Mouse (Mus musculus) neural tube, embryonic 13.5 days (tissue): Measurements from ENCODE around the gene Mab21l1. TPM values are rescaled to one million over a fixed set of nuclear protein-coding genes. Genes with fewer than 3 reads are reported as not detected.

Experiments
- ATAC-seq: fragments of 200-750 bp; cut with Nextera tagmentation; 2 replicates; pipeline ENCODE4 v1.8.0; 2017; ENCODE audit warnings: low read depth, mild to moderate bottlenecking, moderate TSS enrichment, moderate library complexity
- H3K27ac ChIP-seq: fragments of 300-500 bp; sonication (generic); replicated peaks from 2 replicates; pipeline ENCODE4 v1.5.1; 2015; ENCODE audit warnings: moderate library complexity, mild to moderate bottlenecking, inconsistent platforms
- H3K27me3 ChIP-seq: fragments of 300-500 bp; sonication (generic); 2 replicates; pipeline ENCODE4 v1.6.1; 2015; ENCODE audit warnings: mild to moderate bottlenecking, inconsistent platforms
- H3K36me3 ChIP-seq: fragments of 300-500 bp; sonication (generic); 2 replicates; pipeline ENCODE4 v1.6.1; 2015; ENCODE audit warnings: mild to moderate bottlenecking, inconsistent platforms
- H3K4me1 ChIP-seq: fragments of 300-500 bp; sonication (generic); replicated peaks from 2 replicates; pipeline ENCODE4 v1.6.1; 2015; ENCODE audit warnings: inconsistent platforms
- H3K4me2 ChIP-seq: fragments of 300-500 bp; sonication (generic); 2 replicates; pipeline ENCODE4 v1.6.1; 2015; ENCODE audit warnings: inconsistent platforms, mild to moderate bottlenecking, moderate library complexity
- H3K4me3 ChIP-seq: fragments of 300-500 bp; sonication (generic); 2 replicates; pipeline ENCODE4 v1.5.1; 2015; ENCODE audit warnings: mild to moderate bottlenecking, inconsistent platforms
- H3K9ac ChIP-seq: fragments of 300-500 bp; sonication (generic); 2 replicates; pipeline ENCODE4 v1.6.1; 2015; ENCODE audit warnings: moderate library complexity, mild to moderate bottlenecking, inconsistent platforms
- H3K9me3 ChIP-seq: fragments of 300-500 bp; sonication (generic); 2 replicates; pipeline ENCODE4 v1.6.1; 2016; ENCODE audit warnings: inconsistent platforms
- WGBS: fragments of 180-500 bp; shearing (Covaris S2); methylation state at CpG from one replicate; pipeline ENCODE4 v1.1.7; 2015; 5-methylcytosine and 5-hydroxymethylcytosine counted together
- polyA plus RNA-seq: library from polyadenylated mRNA; unstranded; fragments of >200 nt; fragmentation: Nextera tagmentation; extraction: Ambion mirVana; gene quantifications from 2 replicates; pipeline ENCODE4 v1.2.1, GENCODE M21; 2015

The Mab21l1 gene
- polyA plus RNA-seq, 1 experiment from 2014 or later, result 80.7 TPM

DNA sequence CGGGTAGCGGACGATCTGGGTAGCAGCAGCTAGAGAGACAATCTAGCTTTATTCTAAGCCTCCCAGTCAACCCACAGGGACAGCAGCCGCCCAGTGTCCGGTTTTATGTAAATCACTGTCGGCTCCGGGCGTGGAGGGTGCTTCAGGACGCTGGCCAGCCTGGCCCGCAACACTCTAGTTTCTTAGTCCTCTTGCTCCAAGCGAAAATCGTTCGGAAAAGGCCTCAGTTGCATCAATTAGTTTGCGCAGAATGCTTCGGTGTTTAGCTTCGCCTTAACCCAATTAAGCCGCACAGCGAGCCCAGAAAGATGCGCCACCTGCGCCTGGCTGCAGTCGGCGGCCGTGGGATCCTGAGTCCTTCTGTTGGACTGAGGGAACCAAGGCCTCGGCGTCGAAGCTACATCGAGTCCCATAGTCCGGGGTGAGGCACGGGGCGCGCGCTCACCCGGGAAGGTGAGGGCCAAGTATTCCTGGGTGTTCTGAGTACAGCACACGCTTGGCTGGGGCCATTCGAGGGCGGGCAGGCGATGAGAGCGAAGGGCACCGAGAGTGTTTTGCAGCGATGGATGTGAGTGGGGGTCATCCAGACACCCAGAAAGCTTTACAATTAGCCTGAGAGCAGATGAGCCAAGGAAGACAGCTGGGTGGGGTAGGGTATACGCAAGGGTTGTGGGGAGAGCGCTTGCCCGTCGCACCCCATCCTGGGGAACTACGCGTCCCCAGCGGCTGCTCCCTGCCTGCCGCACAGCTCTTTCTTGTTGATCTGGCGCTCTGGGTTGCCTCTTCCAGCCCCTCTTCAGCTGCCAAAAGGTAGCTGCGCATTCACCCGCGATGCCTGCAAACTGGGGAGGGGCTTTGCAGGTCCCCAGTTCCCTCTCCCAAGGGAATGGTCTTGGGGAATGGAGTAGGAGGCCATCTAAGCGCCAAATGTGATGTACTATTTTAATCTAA, 1.9 kb upstream of the Mab21l1 start:
- Histone ChIP-seq H3K4me2 (peak overlapping the region; percentile 68), H3K4me1 (peaks cover 61% of the 10 kb centered on the region), H3K9me3 (no peaks in the 10 kb centered on the region), H3K4me3 (peak overlapping the region; percentile 35), H3K9ac (peak overlapping the region; percentile 78), H3K36me3 (no peaks in the 10 kb centered on the region), H3K27me3 (peaks cover 40% of the 10 kb centered on the region), H3K27ac (peak overlapping the region; percentile 98)
- WGBS, result 2% methylated on average over 53 of the region's 53 CpGs
- ATAC-seq, result peak; percentile 48

DNA sequence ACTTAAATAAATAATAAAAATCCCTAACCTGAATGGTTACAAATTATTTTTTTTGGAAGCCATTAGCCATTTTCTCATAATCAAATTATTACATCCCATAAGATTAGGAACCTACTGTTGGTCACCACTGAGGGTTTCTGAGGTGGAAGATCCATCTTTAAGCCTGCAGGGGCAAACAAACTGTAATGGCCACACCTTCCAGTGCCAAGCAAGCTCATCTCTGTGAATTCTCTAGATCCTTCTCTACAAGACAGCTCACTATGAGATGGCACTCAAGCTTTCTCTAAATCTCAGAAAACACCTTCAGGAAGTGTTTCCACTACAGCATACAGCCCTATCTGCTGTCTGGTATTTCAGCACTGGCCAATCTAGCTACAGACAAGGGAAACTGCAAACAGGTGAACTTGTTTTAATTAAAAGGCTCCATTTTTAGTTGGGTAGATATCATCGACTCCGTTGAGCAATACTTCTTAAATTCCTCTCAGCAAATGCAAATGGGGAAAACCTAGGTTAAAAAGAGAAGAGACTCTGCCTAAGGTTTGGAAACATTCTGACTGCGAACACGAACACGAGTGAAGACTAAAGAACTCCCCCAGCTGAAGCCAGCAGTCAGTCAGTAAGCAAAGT, 768 bp upstream of the Mab21l1 start:
- no peak for ATAC-seq
- Histone ChIP-seq H3K27ac (peak overlapping the region; percentile 98), H3K27me3 (peaks cover 50% of the 10 kb centered on the region), H3K9ac (peak overlapping the region; percentile 94), H3K4me1 (peaks cover 57% of the 10 kb centered on the region), H3K4me3 (peak overlapping the region; percentile 57; the same call in 1 of the 2 replicates), H3K9me3 (no peaks in the 10 kb centered on the region), H3K36me3 (no peaks in the 10 kb centered on the region), H3K4me2 (peak overlapping the region; percentile 68)
- WGBS, result 11% methylated on average over 5 of the region's 5 CpGs

- Histone ChIP-seq H3K9me3 (no peaks in the 10 kb centered on the region), H3K36me3 (no peaks in the 10 kb centered on the region), H3K4me3 (peak overlapping the region; percentile 57), H3K4me1 (peaks cover 63% of the 10 kb centered on the region), H3K27me3 (peaks cover 54% of the 10 kb centered on the region), H3K27ac (peak overlapping the region; percentile 98), H3K9ac (peak overlapping the region; percentile 94), H3K4me2 (peak overlapping the region; percentile 68)
- no peak for ATAC-seq
- 4% methylated on average over 22 of the region's 22 CpGs for WGBS
Observed at GRCm38 (mm10) chr3:55782771-55783170, 461 bp downstream of the Mab21l1 start.

- Histone ChIP-seq H3K9ac (peak overlapping the region; percentile 94), H3K4me2 (peak overlapping the region; percentile 68), H3K36me3 (no peaks in the 10 kb centered on the region), H3K27ac (peak overlapping the region; percentile 98), H3K4me1 (peaks cover 62% of the 10 kb centered on the region), H3K4me3 (peak overlapping the region; percentile 57), H3K27me3 (peaks cover 54% of the 10 kb centered on the region), H3K9me3 (no peaks in the 10 kb centered on the region)
- 5% methylated on average over 45 of the region's 45 CpGs for WGBS
- no peak for ATAC-seq
Observed at GRCm38 (mm10) chr3:55783171-55784081, 1.1 kb downstream of the Mab21l1 start.

- ATAC-seq, result no peak
- no peaks in the 10 kb centered on the region for H3K9me3 ChIP-seq
- peak overlapping the region; percentile 98 for H3K27ac ChIP-seq
- WGBS, result 8% methylated on average over 7 of the region's 7 CpGs
- H3K36me3 ChIP-seq, result no peaks in the 10 kb centered on the region
- peak overlapping the region; percentile 68 for H3K4me2 ChIP-seq
- H3K4me3 ChIP-seq, result peak overlapping the region; percentile 57
- H3K27me3 ChIP-seq, result peaks cover 51% of the 10 kb centered on the region
- H3K9ac ChIP-seq, result peak overlapping the region; percentile 94
- H3K4me1 ChIP-seq, result peaks cover 66% of the 10 kb centered on the region
Observed at GRCm38 (mm10) chr3:55784101-55784500, 1.8 kb downstream of the Mab21l1 start.

DNA sequence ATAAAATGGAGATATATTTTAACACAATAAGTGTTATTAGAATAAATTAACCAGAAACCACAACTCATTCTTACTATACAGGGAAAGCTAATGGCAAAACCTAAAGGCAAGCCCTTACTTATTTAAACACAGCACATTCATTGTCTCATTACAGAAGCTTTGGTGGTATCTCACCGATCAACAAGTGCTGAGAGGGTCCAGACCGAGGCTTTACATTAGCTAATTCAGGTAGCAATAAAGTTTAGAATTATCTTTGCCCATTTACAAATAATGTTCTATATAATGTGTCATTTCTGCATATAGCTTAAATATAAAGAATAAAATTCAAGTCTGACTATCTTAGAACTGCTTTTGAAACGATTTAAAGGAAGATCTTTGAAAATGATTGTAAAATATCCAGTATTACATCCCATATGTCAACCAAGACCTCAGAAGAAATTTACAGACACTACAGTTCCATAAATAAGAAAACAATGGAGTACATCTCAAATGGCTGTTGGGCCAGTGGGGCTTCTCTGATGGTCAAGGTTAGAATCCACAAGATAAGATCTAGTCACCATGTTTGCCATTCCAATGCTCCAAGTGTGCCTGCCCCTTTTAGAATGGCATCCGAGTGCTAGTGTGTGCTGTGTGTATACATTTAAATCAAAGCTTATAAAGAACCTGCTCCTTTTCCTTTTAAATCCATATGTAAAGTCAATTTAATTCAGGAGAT, 3.1 kb downstream of the Mab21l1 start:
- Histone ChIP-seq H3K9me3 (no peaks in the 10 kb centered on the region), H3K4me2 (peak overlapping the region; percentile 78), H3K4me3 (peak overlapping the region; percentile 46), H3K27me3 (peaks cover 45% of the 10 kb centered on the region), H3K4me1 (peaks cover 67% of the 10 kb centered on the region), H3K27ac (peak overlapping the region; percentile 99), H3K36me3 (no peaks in the 10 kb centered on the region), H3K9ac (peak overlapping the region; percentile 87)
- ATAC-seq, result no peak
- WGBS, result 46% methylated on average over 4 of the region's 4 CpGs

DNA sequence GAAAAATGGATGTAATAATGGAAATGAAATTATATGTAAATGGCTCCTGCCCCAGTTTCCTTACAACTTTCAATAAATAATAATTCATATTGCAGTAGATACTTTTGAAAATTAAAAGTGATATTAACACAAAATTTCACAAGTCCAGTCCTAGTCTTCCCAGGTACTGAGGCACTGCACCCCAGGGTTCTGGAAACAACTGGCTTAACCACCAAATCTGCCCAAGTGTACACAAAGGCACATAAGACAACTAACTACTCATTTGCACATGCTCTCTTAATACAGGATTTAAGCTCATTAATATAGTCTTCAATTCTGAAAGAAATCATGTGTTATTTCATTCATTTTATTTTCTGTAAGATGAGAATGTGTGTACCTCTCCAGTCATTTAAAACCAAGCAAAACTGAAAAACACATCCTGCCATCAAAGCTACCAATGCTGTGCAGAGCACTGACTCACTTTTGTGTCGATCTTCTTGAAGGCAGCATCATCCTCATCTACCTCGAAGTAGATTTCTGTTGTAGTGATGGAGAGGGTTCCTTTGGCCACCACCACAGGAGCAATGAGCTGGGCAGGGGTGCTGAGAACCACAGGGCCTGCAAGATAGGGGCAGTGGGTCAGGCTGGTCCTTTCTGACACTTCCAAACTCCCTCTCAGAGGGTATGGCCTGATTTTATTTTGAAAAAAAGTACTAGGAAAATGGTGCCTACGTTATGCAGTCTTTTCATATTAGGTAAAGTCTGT, 3.8 kb downstream of the Mab21l1 start:
- Histone ChIP-seq H3K4me1 (peaks cover 60% of the 10 kb centered on the region), H3K9ac (peak overlapping the region; percentile 87), H3K9me3 (no peaks in the 10 kb centered on the region), H3K27ac (peak overlapping the region; percentile 99), H3K4me2 (peak overlapping the region; percentile 78), H3K27me3 (peaks cover 41% of the 10 kb centered on the region), H3K36me3 (no peaks in the 10 kb centered on the region), H3K4me3 (peak overlapping the region; percentile 46)
- 9% methylated on average over 3 of the region's 3 CpGs for WGBS
- ATAC-seq, result no peak

GRCm38 (mm10) chr3:55786835-55787486, 4.7 kb downstream of the Mab21l1 start:
- ATAC-seq, result peak; percentile 48; the same call in 1 of the 2 replicates
- Histone ChIP-seq H3K4me1 (peaks cover 52% of the 10 kb centered on the region), H3K27me3 (peaks cover 34% of the 10 kb centered on the region), H3K9ac (peak overlapping the region; percentile 87), H3K27ac (peak overlapping the region; percentile 99), H3K4me3 (peak overlapping the region; percentile 46), H3K9me3 (no peaks in the 10 kb centered on the region), H3K4me2 (peak overlapping the region; percentile 78), H3K36me3 (no peaks in the 10 kb centered on the region)
- WGBS, result 10% methylated on average over 17 of the region's 17 CpGs

DNA sequence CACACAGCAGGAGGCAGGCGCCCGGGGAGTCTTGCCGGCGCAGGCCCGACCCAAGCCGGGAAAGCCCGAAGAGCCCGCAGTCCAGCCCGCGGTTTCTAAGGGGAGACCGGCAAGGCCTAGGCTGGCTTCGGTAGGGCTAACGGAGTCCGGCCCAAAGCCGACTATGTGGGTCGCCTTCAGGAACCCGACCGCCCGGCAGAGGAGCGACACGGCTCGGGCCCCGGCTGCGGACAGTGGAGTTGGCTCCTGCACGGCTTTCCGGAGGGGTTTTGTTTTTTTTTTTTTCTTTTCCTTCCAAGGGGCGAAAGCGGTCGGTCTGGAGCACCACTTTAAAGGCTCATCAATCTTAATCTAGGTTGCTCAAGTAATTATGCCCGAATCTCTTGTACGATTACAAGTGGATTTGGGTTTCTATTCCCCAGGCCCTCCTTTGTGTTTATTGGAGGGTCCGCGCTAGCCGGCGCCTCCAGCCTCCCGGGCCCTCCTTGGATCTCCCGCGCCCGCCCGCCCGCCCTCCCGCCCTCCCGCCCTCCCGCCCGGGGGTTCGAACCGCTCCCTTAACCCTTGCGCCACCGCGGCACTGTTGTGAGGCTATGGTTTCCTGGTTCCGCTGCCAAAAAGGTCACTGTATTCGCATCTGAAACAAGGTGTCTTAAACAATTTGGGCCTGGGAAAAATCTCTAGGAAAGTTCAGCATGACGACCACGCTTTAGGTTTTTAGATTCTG, 5.3 kb downstream of the Mab21l1 start:
- peak overlapping the region; percentile 46 for H3K4me3 ChIP-seq
- H3K27ac ChIP-seq, result peak overlapping the region; percentile 99
- peak; percentile 62 for ATAC-seq
- H3K9ac ChIP-seq, result peak overlapping the region; percentile 87
- H3K27me3 ChIP-seq, result peaks cover 31% of the 10 kb centered on the region
- WGBS, result under 1% methylated on average over 54 of the region's 54 CpGs
- peaks cover 45% of the 10 kb centered on the region for H3K4me1 ChIP-seq
- peak overlapping the region; percentile 78 for H3K4me2 ChIP-seq
- H3K9me3 ChIP-seq, result no peaks in the 10 kb centered on the region
- H3K36me3 ChIP-seq, result no peaks in the 10 kb centered on the region

DNA sequence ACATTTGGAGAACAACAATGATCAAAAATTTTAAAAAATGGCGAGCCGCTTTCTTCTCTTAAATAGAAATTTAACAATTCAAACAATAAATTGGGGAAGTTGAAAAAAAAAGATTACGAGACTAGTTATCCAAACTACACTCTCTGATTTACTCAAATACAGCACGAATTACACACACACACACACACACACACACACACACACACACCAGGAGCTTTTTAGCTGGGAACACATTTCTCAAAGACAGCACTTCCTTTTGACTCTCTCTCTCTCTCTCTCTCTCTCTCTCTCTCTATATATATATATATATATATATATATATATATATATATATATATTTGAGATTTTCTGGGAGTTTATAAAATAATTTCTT, 5.9 kb downstream of the Mab21l1 start:
- H3K4me3 ChIP-seq, result peak overlapping the region; percentile 46
- H3K27ac ChIP-seq, result peak overlapping the region; percentile 99
- no peaks in the 10 kb centered on the region for H3K9me3 ChIP-seq
- H3K36me3 ChIP-seq, result no peaks in the 10 kb centered on the region
- H3K4me2 ChIP-seq, result peak overlapping the region; percentile 78
- peaks cover 39% of the 10 kb centered on the region for H3K4me1 ChIP-seq
- 16% methylated on average over 4 of the region's 4 CpGs for WGBS
- H3K9ac ChIP-seq, result peak overlapping the region; percentile 87
- no peak for ATAC-seq
- peaks cover 26% of the 10 kb centered on the region for H3K27me3 ChIP-seq
